Mouse (Mus musculus): ENCODE data around the gene Hist1h2bn. TPM values are rescaled to one million over a fixed set of nuclear protein-coding genes. Genes with fewer than 3 reads are reported as not detected.
"Not testable (repeated sequence)": the region's sequence is repeated elsewhere in the genome, so short reads cannot be mapped to it uniquely, and the experiment has no call there.

Hist1h2bn gene
- polyA plus RNA-seq, 1 experiment from 2014 or later: 1.9 TPM

- Histone ChIP-seq H3K4me3 (ENCODE audit: low read depth, low read length) (no peak overlapping the region), H3K27ac (replicated peaks; ENCODE audit: low read depth, low read length) (no peak overlapping the region), H3K4me1 (ENCODE audit: control insufficient read depth, insufficient read depth, low read length) (no peaks in the 10 kb centered on the region), H3K36me3 (replicated peaks; ENCODE audit: control insufficient read depth, insufficient read depth, low read depth, low read length) (no peaks in the 10 kb centered on the region), H3K9ac (replicated peaks; ENCODE audit: low read length) (no peak overlapping the region), H3K27me3 (ENCODE audit: control insufficient read depth, insufficient read depth, low read length) (no peaks in the 10 kb centered on the region), H3K4me2 (ENCODE audit: low read depth, low read length) (no peak overlapping the region), H3K9me3 (replicated peaks; ENCODE audit: control insufficient read depth, low read length) (no peaks in the 10 kb centered on the region)
- ATAC-seq (replicated peaks; ENCODE audit: insufficient number of reproducible peaks, low FRiP score, low TSS enrichment, low read depth): no peak
- no peak for DNase-seq (ENCODE audit: low spot score)
- 65% methylated on average over 6 of the region's 6 CpGs for WGBS
Observed at GRCm38 (mm10) chr13:21789925-21790324, 36.0 kb downstream of the Hist1h2bn start.

- H3K4me2 ChIP-seq (ENCODE audit: low read depth, low read length): peak overlapping the region; percentile 10
- peak; percentile 26 for DNase-seq (ENCODE audit: low spot score)
- WGBS: 8% methylated on average over 17 of the region's 18 CpGs
- peak overlapping the region; percentile 2 for H3K9ac ChIP-seq (replicated peaks; ENCODE audit: low read length)
- H3K27me3 ChIP-seq (ENCODE audit: control insufficient read depth, insufficient read depth, low read length): no peaks in the 10 kb centered on the region
- no peaks in the 10 kb centered on the region for H3K4me1 ChIP-seq (ENCODE audit: control insufficient read depth, insufficient read depth, low read length)
- no peak overlapping the region for H3K4me3 ChIP-seq (ENCODE audit: low read depth, low read length)
- no peaks in the 10 kb centered on the region for H3K36me3 ChIP-seq (replicated peaks; ENCODE audit: control insufficient read depth, insufficient read depth, low read depth, low read length)
- H3K27ac ChIP-seq (replicated peaks; ENCODE audit: low read depth, low read length): peak overlapping the region; percentile 31
- H3K9me3 ChIP-seq (replicated peaks; ENCODE audit: control insufficient read depth, low read length): no peaks in the 10 kb centered on the region
- ATAC-seq (replicated peaks; ENCODE audit: insufficient number of reproducible peaks, low FRiP score, low TSS enrichment, low read depth): no peak
Observed at GRCm38 (mm10) chr13:21790601-21791283, 36.8 kb downstream of the Hist1h2bn start.

GRCm38 (mm10) chr13:21795584-21795983 is 41.7 kb downstream of the Hist1h2bn start:
- ATAC-seq (replicated peaks; ENCODE audit: insufficient number of reproducible peaks, low FRiP score, low TSS enrichment, low read depth): no peak
- Histone ChIP-seq H3K9ac (replicated peaks; ENCODE audit: low read length) (no peak overlapping the region), H3K9me3 (replicated peaks; ENCODE audit: control insufficient read depth, low read length) (no peaks in the 10 kb centered on the region), H3K4me2 (ENCODE audit: low read depth, low read length) (no peak overlapping the region), H3K4me3 (ENCODE audit: low read depth, low read length) (no peak overlapping the region), H3K27me3 (ENCODE audit: control insufficient read depth, insufficient read depth, low read length) (no peaks in the 10 kb centered on the region), H3K27ac (replicated peaks; ENCODE audit: low read depth, low read length) (no peak overlapping the region), H3K4me1 (ENCODE audit: control insufficient read depth, insufficient read depth, low read length) (no peaks in the 10 kb centered on the region), H3K36me3 (replicated peaks; ENCODE audit: control insufficient read depth, insufficient read depth, low read depth, low read length) (no peaks in the 10 kb centered on the region)
- DNase-seq (ENCODE audit: low spot score): no peak
- 94% methylated on average over 7 of the region's 7 CpGs for WGBS

- not testable (repeated sequence) for H3K27ac ChIP-seq (replicated peaks; ENCODE audit: low read depth, low read length); H3K4me1 ChIP-seq (ENCODE audit: control insufficient read depth, insufficient read depth, low read length); H3K4me3 ChIP-seq (ENCODE audit: low read depth, low read length); DNase-seq (ENCODE audit: low spot score); H3K9me3 ChIP-seq (replicated peaks; ENCODE audit: control insufficient read depth, low read length); H3K36me3 ChIP-seq (replicated peaks; ENCODE audit: control insufficient read depth, insufficient read depth, low read depth, low read length); H3K4me2 ChIP-seq (ENCODE audit: low read depth, low read length); H3K27me3 ChIP-seq (ENCODE audit: control insufficient read depth, insufficient read depth, low read length); H3K9ac ChIP-seq (replicated peaks; ENCODE audit: low read length); ATAC-seq (replicated peaks; ENCODE audit: insufficient number of reproducible peaks, low FRiP score, low TSS enrichment, low read depth)
Observed at GRCm38 (mm10) chr13:21797163-21797562, 43.2 kb downstream of the Hist1h2bn start.

GRCm38 (mm10) chr13:21803058-21803457 is 49.1 kb downstream of the Hist1h2bn start:
- no CpG with 5 or more reads among the region's 4 CpGs for WGBS
- not testable (repeated sequence) for H3K9ac ChIP-seq (replicated peaks; ENCODE audit: low read length); H3K4me1 ChIP-seq (ENCODE audit: control insufficient read depth, insufficient read depth, low read length); H3K36me3 ChIP-seq (replicated peaks; ENCODE audit: control insufficient read depth, insufficient read depth, low read depth, low read length); H3K9me3 ChIP-seq (replicated peaks; ENCODE audit: control insufficient read depth, low read length); H3K4me3 ChIP-seq (ENCODE audit: low read depth, low read length); H3K27ac ChIP-seq (replicated peaks; ENCODE audit: low read depth, low read length); H3K4me2 ChIP-seq (ENCODE audit: low read depth, low read length); H3K27me3 ChIP-seq (ENCODE audit: control insufficient read depth, insufficient read depth, low read length); DNase-seq (ENCODE audit: low spot score)
- ATAC-seq (replicated peaks; ENCODE audit: insufficient number of reproducible peaks, low FRiP score, low TSS enrichment, low read depth): peak; percentile 69

Small RNA genes within 50 kb of the gene (microRNA-seq; reads per million reads assigned to microRNA genes)
- gene Gm44346 (ENCODE audit: borderline number of aligned reads) (not detected), gene Gm44357 (ENCODE audit: borderline number of aligned reads) (not detected), gene Gm44367 (ENCODE audit: borderline number of aligned reads) (not detected), gene Gm44454 (ENCODE audit: borderline number of aligned reads) (not detected)

Other genes with a start within 250 kb of the Hist1h2bn start
- gene Zkscan8, start 223.0 kb upstream of the Hist1h2bn start, polyA plus RNA-seq (2014; fragmentation: Nextera tagmentation; extraction: Ambion mirVana): 8.7 and 11.9 TPM in 2 replicates
- gene Olfr1366, start 211.3 kb upstream of the Hist1h2bn start, polyA plus RNA-seq (2014; fragmentation: Nextera tagmentation; extraction: Ambion mirVana): 0.13 and 0.24 TPM in 2 replicates
- not detected in 2 replicates for gene Olfr1535, start 194.2 kb upstream of the Hist1h2bn start, polyA plus RNA-seq (2014; fragmentation: Nextera tagmentation; extraction: Ambion mirVana)
- gene Olfr1364, start 172.4 kb upstream of the Hist1h2bn start, polyA plus RNA-seq (2014; fragmentation: Nextera tagmentation; extraction: Ambion mirVana): not detected in 2 replicates
- not detected in 2 replicates for gene Olfr1362, start 140.1 kb upstream of the Hist1h2bn start, polyA plus RNA-seq (2014; fragmentation: Nextera tagmentation; extraction: Ambion mirVana)
- gene Olfr11, start 111.6 kb upstream of the Hist1h2bn start, polyA plus RNA-seq (2014; fragmentation: Nextera tagmentation; extraction: Ambion mirVana): not detected in 2 replicates
- not detected in 2 replicates for gene Olfr1361, start 90.7 kb upstream of the Hist1h2bn start, polyA plus RNA-seq (2014; fragmentation: Nextera tagmentation; extraction: Ambion mirVana)
- not detected in 2 replicates for gene Olfr1360, start 76.7 kb upstream of the Hist1h2bn start, polyA plus RNA-seq (2014; fragmentation: Nextera tagmentation; extraction: Ambion mirVana)
- not detected in 2 replicates for gene Olfr1359, start 56.0 kb upstream of the Hist1h2bn start, polyA plus RNA-seq (2014; fragmentation: Nextera tagmentation; extraction: Ambion mirVana)
- gene Hist1h2bl, start 38.0 kb upstream of the Hist1h2bn start, polyA plus RNA-seq (2014; fragmentation: Nextera tagmentation; extraction: Ambion mirVana): 4.6 TPM in 2 replicates
- 26.6 and 30.4 TPM in 2 replicates for gene Hist1h2ai, start 37.7 kb upstream of the Hist1h2bn start, polyA plus RNA-seq (2014; fragmentation: Nextera tagmentation; extraction: Ambion mirVana)
- gene Hist1h3h, start 36.5 kb upstream of the Hist1h2bn start, polyA plus RNA-seq (2014; fragmentation: Nextera tagmentation; extraction: Ambion mirVana): 9.7 and 14.7 TPM in 2 replicates
- 6.3 and 6.4 TPM in 2 replicates for gene Hist1h2bm, start 32.1 kb upstream of the Hist1h2bn start, polyA plus RNA-seq (2014; fragmentation: Nextera tagmentation; extraction: Ambion mirVana)
- gene Hist1h4j, start 19.1 kb upstream of the Hist1h2bn start, polyA plus RNA-seq (2014; fragmentation: Nextera tagmentation; extraction: Ambion mirVana): 1.4 and 2.7 TPM in 2 replicates
- gene Hist1h4k, start 3.6 kb upstream of the Hist1h2bn start, polyA plus RNA-seq (2014; fragmentation: Nextera tagmentation; extraction: Ambion mirVana): 7.7 and 8.5 TPM in 2 replicates
- 10.4 and 12.0 TPM in 2 replicates for gene Hist1h2ak, start 296 bp upstream of the Hist1h2bn start, polyA plus RNA-seq (2014; fragmentation: Nextera tagmentation; extraction: Ambion mirVana)
- 20.2 and 23.6 TPM in 2 replicates for gene Hist1h1b, start 26.5 kb downstream of the Hist1h2bn start, polyA plus RNA-seq (2014; fragmentation: Nextera tagmentation; extraction: Ambion mirVana)
- 270 and 294 TPM in 2 replicates for gene Hist1h3i, start 29.2 kb downstream of the Hist1h2bn start, polyA plus RNA-seq (2014; fragmentation: Nextera tagmentation; extraction: Ambion mirVana)
- gene Hist1h2an, start 33.1 kb downstream of the Hist1h2bn start, polyA plus RNA-seq (2014; fragmentation: Nextera tagmentation; extraction: Ambion mirVana): 3.7 and 7.3 TPM in 2 replicates
- gene Hist1h2bp, start 33.3 kb downstream of the Hist1h2bn start, polyA plus RNA-seq (2014; fragmentation: Nextera tagmentation; extraction: Ambion mirVana): 3.1 and 3.8 TPM in 2 replicates
- gene Hist1h2bq, start 56.1 kb downstream of the Hist1h2bn start, polyA plus RNA-seq (2014; fragmentation: Nextera tagmentation; extraction: Ambion mirVana): 23.5 and 23.8 TPM in 2 replicates
- 2.8 TPM in 1 of 2 replicates, not detected in the other for gene Hist1h2ao, start 56.3 kb downstream of the Hist1h2bn start, polyA plus RNA-seq (2014; fragmentation: Nextera tagmentation; extraction: Ambion mirVana)
- not detected in 2 replicates for gene Hist1h4m, start 57.6 kb downstream of the Hist1h2bn start, polyA plus RNA-seq (2014; fragmentation: Nextera tagmentation; extraction: Ambion mirVana)
- 13.9 and 16.6 TPM in 2 replicates for gene Hist1h4n, start 78.1 kb downstream of the Hist1h2bn start, polyA plus RNA-seq (2014; fragmentation: Nextera tagmentation; extraction: Ambion mirVana)
- 5,875 and 5,942 TPM in 2 replicates for gene Hist1h2ap, start 79.4 kb downstream of the Hist1h2bn start, polyA plus RNA-seq (2014; fragmentation: Nextera tagmentation; extraction: Ambion mirVana)
- gene Hist1h2br, start 79.6 kb downstream of the Hist1h2bn start, polyA plus RNA-seq (2014; fragmentation: Nextera tagmentation; extraction: Ambion mirVana): 23.1 and 25.1 TPM in 2 replicates
- gene Zfp184, start 191.0 kb downstream of the Hist1h2bn start, polyA plus RNA-seq (2014; fragmentation: Nextera tagmentation; extraction: Ambion mirVana): 28.2 and 30.4 TPM in 2 replicates
- gene Pom121l2, start 227.1 kb downstream of the Hist1h2bn start, polyA plus RNA-seq (2014; fragmentation: Nextera tagmentation; extraction: Ambion mirVana): 0.24 TPM in 1 of 2 replicates, not detected in the other